ENCODE assay signal across 8 mouse cellular contexts in genomic region chr10:117745570-117746296, GRCm38 (mm10). TPM values are rescaled to one million over a fixed set of nuclear protein-coding genes. Genes with fewer than 3 reads are reported as not detected.
DNase-seq lines count a peak whose midpoint lies in the region; ATAC-seq and TF ChIP-seq lines count a peak whose summit lies in the region.
"Not testable (repeated sequence)": the region's sequence is repeated elsewhere in the genome, so short reads cannot be mapped to it uniquely, and the experiment has no call there.

No protein-coding gene starts in this region.

- peaks cover 55% of the 10 kb centered on the region for H3K36me3 ChIP-seq in C2C12 (ENCODE audit: control insufficient read depth, insufficient read depth)
- H3K36me3 ChIP-seq in embryonic facial prominence, embryonic 15.5 days = peaks cover 19% of the 10 kb centered on the region
- peaks cover 31% of the 10 kb centered on the region for H3K36me3 ChIP-seq in heart, embryonic 13.5 days
- peaks cover 30% of the 10 kb centered on the region for H3K36me3 ChIP-seq in liver, embryonic 13.5 days
- H3K36me3 ChIP-seq in midbrain, embryonic 16.5 days (ENCODE audit: control insufficient read depth, insufficient read depth, low read length) = not testable (repeated sequence)
- H3K36me3 ChIP-seq in stomach, embryonic 14.5 days (ENCODE audit: control insufficient read depth, insufficient read depth, low read length) = peaks cover 18% of the 10 kb centered on the region

- TF ChIP-seq CTCF in C2C12 (IDR thresholded peaks at IDR 0.05; ENCODE audit: control insufficient read depth, insufficient read depth, insufficient read length) = not testable (repeated sequence)

- H3K27ac ChIP-seq in embryonic facial prominence, embryonic 15.5 days (replicated peaks) = peak overlapping the region; percentile 84; the same call in 1 of the 2 replicates
- not testable (repeated sequence) for H3K27ac ChIP-seq in heart, embryonic 13.5 days (replicated peaks); liver, embryonic 13.5 days; stomach, embryonic 14.5 days (ENCODE audit: low read length)
- peak overlapping the region; percentile 64 for H3K27ac ChIP-seq in midbrain, embryonic 16.5 days (ENCODE audit: low read length)

- peaks cover 50% of the 10 kb centered on the region for H3K79me2 ChIP-seq in C2C12 (ENCODE audit: control insufficient read depth, insufficient read depth)

- not testable (repeated sequence) for H3K27me3 ChIP-seq in C2C12 (ENCODE audit: control insufficient read depth, insufficient read depth, insufficient read length); embryonic facial prominence, embryonic 15.5 days; heart, embryonic 13.5 days (replicated peaks); liver, embryonic 13.5 days; midbrain, embryonic 16.5 days (ENCODE audit: control insufficient read depth, insufficient read depth, low read depth, low read length); stomach, embryonic 14.5 days (ENCODE audit: control insufficient read depth, insufficient read depth, low read length)

- H3K9ac ChIP-seq in embryonic facial prominence, embryonic 15.5 days = peak overlapping the region; percentile 47
- H3K9ac ChIP-seq in heart, embryonic 13.5 days = peak overlapping the region; percentile 87
- H3K9ac ChIP-seq in liver, embryonic 13.5 days = peak overlapping the region; percentile 62
- peak overlapping the region; percentile 80 for H3K9ac ChIP-seq in midbrain, embryonic 16.5 days (ENCODE audit: low read depth, low read length)
- H3K9ac ChIP-seq in stomach, embryonic 14.5 days (replicated peaks; ENCODE audit: low read depth, low read length) = peak overlapping the region; percentile 32; the same call in 1 of the 2 replicates

- H3K79me3 ChIP-seq in C2C12 (ENCODE audit: low read depth) = peaks cover 28% of the 10 kb centered on the region

- H3ac ChIP-seq in C2C12 (ENCODE audit: control insufficient read depth, insufficient read length, low read depth) = peak overlapping the region; percentile 75

- H3K9me3 ChIP-seq in embryonic facial prominence, embryonic 15.5 days (replicated peaks); heart, embryonic 13.5 days; liver, embryonic 13.5 days (replicated peaks); midbrain, embryonic 16.5 days (replicated peaks; ENCODE audit: control insufficient read depth, low read length, poor library complexity, severe bottlenecking); stomach, embryonic 14.5 days (ENCODE audit: control insufficient read depth, low read depth, low read length): not testable (repeated sequence)

- peak overlapping the region; percentile 34 for H3K4me3 ChIP-seq in C2C12 (ENCODE audit: insufficient read depth, poor library complexity, severe bottlenecking)
- H3K4me3 ChIP-seq in embryonic facial prominence, embryonic 15.5 days (replicated peaks) = peak overlapping the region; percentile 52
- H3K4me3 ChIP-seq in heart, embryonic 13.5 days = peak overlapping the region; percentile 63
- peak overlapping the region; percentile 59 for H3K4me3 ChIP-seq in liver, embryonic 13.5 days (replicated peaks)
- peak overlapping the region; percentile 72 for H3K4me3 ChIP-seq in midbrain, embryonic 16.5 days (ENCODE audit: low read depth, low read length)
- peak overlapping the region; percentile 44 for H3K4me3 ChIP-seq in stomach, embryonic 14.5 days (ENCODE audit: low read depth, low read length)

- ATAC-seq in cerebellum, adult (ENCODE audit: insufficient number of reproducible peaks, low FRiP score, low TSS enrichment) = peak; percentile 45
- ATAC-seq in embryonic facial prominence, embryonic 15.5 days (ENCODE audit: insufficient number of reproducible peaks, low FRiP score, low TSS enrichment, low read depth) = 0 out of 2 replicates have a peak, but pooled peaks have one; percentile 31
- ATAC-seq in heart, embryonic 13.5 days (ENCODE audit: extremely low read depth, insufficient number of reproducible peaks, low FRiP score, low TSS enrichment) = not testable (repeated sequence)
- ATAC-seq in liver, embryonic 13.5 days (ENCODE audit: low read depth) = peak; percentile 1
- peak; percentile 64 for ATAC-seq in midbrain, embryonic 16.5 days
- ATAC-seq in stomach, embryonic 14.5 days (ENCODE audit: insufficient number of reproducible peaks, insufficient read depth, low FRiP score, low read depth) = peak; percentile 21; the same call in 1 of the 2 replicates

- peak overlapping the region; percentile 80 for H3K4me2 ChIP-seq in embryonic facial prominence, embryonic 15.5 days (replicated peaks)
- peak overlapping the region; percentile 94 for H3K4me2 ChIP-seq in heart, embryonic 13.5 days
- H3K4me2 ChIP-seq in liver, embryonic 13.5 days = peak overlapping the region; percentile 78
- H3K4me2 ChIP-seq in midbrain, embryonic 16.5 days (ENCODE audit: low read length) = peak overlapping the region; percentile 73
- H3K4me2 ChIP-seq in stomach, embryonic 14.5 days (replicated peaks; ENCODE audit: low read depth, low read length) = peak overlapping the region; percentile 79

- H3K4me1 ChIP-seq in embryonic facial prominence, embryonic 15.5 days; stomach, embryonic 14.5 days (ENCODE audit: control insufficient read depth, insufficient read depth, low read length): not testable (repeated sequence)
- H3K4me1 ChIP-seq in heart, embryonic 13.5 days = peaks cover 19% of the 10 kb centered on the region
- H3K4me1 ChIP-seq in liver, embryonic 13.5 days (replicated peaks) = peaks cover 26% of the 10 kb centered on the region
- H3K4me1 ChIP-seq in midbrain, embryonic 16.5 days (ENCODE audit: control insufficient read depth, insufficient read depth, low read length) = peaks cover 20% of the 10 kb centered on the region

- peak; percentile 60 for DNase-seq in kidney, adult 18-20 months
- not testable (repeated sequence) for DNase-seq in liver, embryonic 13.5 days

- WGBS in embryonic facial prominence, embryonic 15.5 days = 0% methylated on average over 20 of the region's 46 CpGs
- under 1% methylated on average over 14 of the region's 46 CpGs for WGBS in heart, embryonic 13.5 days
- WGBS in liver, embryonic 13.5 days (ENCODE audit: insufficient replicate concordance) = under 1% methylated on average over 17 of the region's 46 CpGs
- WGBS in midbrain, embryonic 16.5 days = 0% methylated on average over 14 of the region's 46 CpGs
- 2% methylated on average over 14 of the region's 46 CpGs for WGBS in stomach, embryonic 14.5 days

RNA-seq across cellular contexts. Expression of gene Slc35e3, which starts 0.4 kb away (rescaled TPM):
- polyA plus RNA-seq in C2C12 (2012; fragmentation: generic; extraction: Trizol) = 12.8 TPM
- 20.9 and 22.7 TPM in 2 replicates for polyA plus RNA-seq in embryonic facial prominence, embryonic 15.5 days (2015; fragmentation: Nextera tagmentation; extraction: Ambion mirVana)
- polyA plus RNA-seq in heart, embryonic 13.5 days (2015; fragmentation: Nextera tagmentation; extraction: Ambion mirVana) = 8.2 and 8.5 TPM in 2 replicates
- polyA plus RNA-seq in liver, embryonic 13.5 days (2015; fragmentation: Nextera tagmentation; extraction: Ambion mirVana) = 2.7 and 3.2 TPM in 2 replicates
- 34.4 and 34.8 TPM in 2 replicates for polyA plus RNA-seq in midbrain, embryonic 16.5 days (2015; fragmentation: Nextera tagmentation; extraction: Ambion mirVana)
- polyA plus RNA-seq in stomach, embryonic 14.5 days (2014; fragmentation: Nextera tagmentation; extraction: Ambion mirVana) = 13.0 and 13.1 TPM in 2 replicates

RNA-seq across cellular contexts. Expression of gene Mdm2, which starts 35.2 kb away (rescaled TPM):
- 36.0 TPM for polyA plus RNA-seq in C2C12 (2012; fragmentation: generic; extraction: Trizol)
- polyA plus RNA-seq in embryonic facial prominence, embryonic 15.5 days (2015; fragmentation: Nextera tagmentation; extraction: Ambion mirVana) = 43.9 and 57.8 TPM in 2 replicates
- polyA plus RNA-seq in heart, embryonic 13.5 days (2015; fragmentation: Nextera tagmentation; extraction: Ambion mirVana) = 38.7 and 41.5 TPM in 2 replicates
- polyA plus RNA-seq in liver, embryonic 13.5 days (2015; fragmentation: Nextera tagmentation; extraction: Ambion mirVana) = 16.3 and 25.9 TPM in 2 replicates
- 53.1 and 55.7 TPM in 2 replicates for polyA plus RNA-seq in midbrain, embryonic 16.5 days (2015; fragmentation: Nextera tagmentation; extraction: Ambion mirVana)
- 50.2 and 54.1 TPM in 2 replicates for polyA plus RNA-seq in stomach, embryonic 14.5 days (2014; fragmentation: Nextera tagmentation; extraction: Ambion mirVana)

RNA-seq across cellular contexts. Expression of gene Nup107, which starts 46.8 kb away (rescaled TPM):
- polyA plus RNA-seq in C2C12 (2012; fragmentation: generic; extraction: Trizol) = 41.2 TPM
- polyA plus RNA-seq in embryonic facial prominence, embryonic 15.5 days (2015; fragmentation: Nextera tagmentation; extraction: Ambion mirVana) = 50.7 and 50.8 TPM in 2 replicates
- polyA plus RNA-seq in heart, embryonic 13.5 days (2015; fragmentation: Nextera tagmentation; extraction: Ambion mirVana) = 40.2 and 44.1 TPM in 2 replicates
- polyA plus RNA-seq in liver, embryonic 13.5 days (2015; fragmentation: Nextera tagmentation; extraction: Ambion mirVana) = 54.8 and 67.3 TPM in 2 replicates
- polyA plus RNA-seq in midbrain, embryonic 16.5 days (2015; fragmentation: Nextera tagmentation; extraction: Ambion mirVana) = 29.4 and 34.9 TPM in 2 replicates
- polyA plus RNA-seq in stomach, embryonic 14.5 days (2014; fragmentation: Nextera tagmentation; extraction: Ambion mirVana) = 61.7 and 62.6 TPM in 2 replicates

Comparison
In these comparisons a context has a peak if more than half of its experiments do, and no peak if none do; other contexts are left out.
1. H3K9ac ChIP-seq: peak in every context shown above with its lines; median percentile 87 in heart, embryonic 13.5 days; 80 in midbrain, embryonic 16.5 days; 62 in liver, embryonic 13.5 days; 47 in embryonic facial prominence, embryonic 15.5 days; 32 in stomach, embryonic 14.5 days.